Mouse (Mus musculus) limb, embryonic 12.5 days (tissue): ENCODE measurements at regions not wholly inside any gene's neighbourhood (a gene's known extent, or its start where the extent isn't known, plus 50 kb on each side); places are given as distances from the start of the nearest gene placed in this dataset.

Experiments
- ATAC-seq: fragments of 200-750 bp; cut with Nextera tagmentation; 2 replicates; pipeline ENCODE4 v1.8.0; 2017; ENCODE audit warnings: low read depth, moderate TSS enrichment; ENCODE audit not compliant: insufficient number of reproducible peaks, insufficient read depth, low FRiP score, low TSS enrichment
- H3K27ac ChIP-seq: fragments of 300-500 bp; sonication (generic); 2 replicates; pipeline ENCODE4 v1.5.1; 2016; ENCODE audit warnings: mild to moderate bottlenecking, moderate library complexity
- H3K27me3 ChIP-seq: fragments of 300-500 bp; sonication (generic); 2 replicates; pipeline ENCODE4 v1.6.1; 2016; ENCODE audit warnings: mild to moderate bottlenecking, moderate library complexity
- H3K36me3 ChIP-seq: fragments of 300-500 bp; sonication (generic); 2 replicates; pipeline ENCODE4 v1.6.1; 2016; ENCODE audit warnings: mild to moderate bottlenecking, moderate library complexity
- H3K4me1 ChIP-seq: fragments of 300-500 bp; sonication (generic); replicated peaks from 2 replicates; pipeline ENCODE4 v1.6.1; 2016
- H3K4me2 ChIP-seq: fragments of 300-500 bp; sonication (generic); 2 replicates; pipeline ENCODE4 v1.6.1; 2016; ENCODE audit warnings: mild to moderate bottlenecking, moderate library complexity
- H3K4me3 ChIP-seq: fragments of 300-500 bp; sonication (generic); replicated peaks from 2 replicates; pipeline ENCODE4 v1.5.1; 2016; ENCODE audit warnings: mild to moderate bottlenecking
- H3K9ac ChIP-seq: fragments of 300-500 bp; sonication (generic); replicated peaks from 2 replicates; pipeline ENCODE4 v1.6.1; 2016; ENCODE audit warnings: mild to moderate bottlenecking, moderate library complexity
- H3K9me3 ChIP-seq: fragments of 300-500 bp; sonication (generic); 2 replicates; pipeline ENCODE4 v1.6.1; 2016; ENCODE audit warnings: mild to moderate bottlenecking, moderate library complexity
- WGBS: fragments of 180-500 bp; shearing (Covaris S2); methylation state at CpG from one replicate; pipeline ENCODE4 v1.1.7; 2016; 5-methylcytosine and 5-hydroxymethylcytosine counted together

GRCm38 (mm10) chr12:117406832-117407231 lies 109.4 kb upstream of the Rapgef5 start:
- H3K4me3 ChIP-seq: no peak overlapping the region
- H3K36me3 ChIP-seq: no peaks in the 10 kb centered on the region
- 80% methylated on average over 9 of the region's 9 CpGs for WGBS
- H3K4me2 ChIP-seq: no peak overlapping the region
- no peak overlapping the region for H3K9ac ChIP-seq
- no peaks in the 10 kb centered on the region; the same call in 1 of the 2 replicates for H3K4me1 ChIP-seq
- ATAC-seq: no peak
- H3K27me3 ChIP-seq: peaks cover 4% of the 10 kb centered on the region; the same call in 1 of the 2 replicates
- no peak overlapping the region for H3K27ac ChIP-seq
- no peaks in the 10 kb centered on the region for H3K9me3 ChIP-seq

- H3K4me1 ChIP-seq: peaks cover 5% of the 10 kb centered on the region; the same call in 1 of the 2 replicates
- no peaks in the 10 kb centered on the region for H3K9me3 ChIP-seq
- WGBS: 36% methylated on average over 1 of the region's 1 CpGs
- H3K9ac ChIP-seq: no peak overlapping the region
- no peaks in the 10 kb centered on the region for H3K36me3 ChIP-seq
- no peak overlapping the region for H3K27ac ChIP-seq
- peaks cover 4% of the 10 kb centered on the region; the same call in 1 of the 2 replicates for H3K27me3 ChIP-seq
- no peak for ATAC-seq
- H3K4me3 ChIP-seq: no peak overlapping the region
- no peak overlapping the region for H3K4me2 ChIP-seq
These were observed 105.7 kb upstream of the Rapgef5 start for GRCm38 (mm10) chr12:117410604-117411003.

DNA sequence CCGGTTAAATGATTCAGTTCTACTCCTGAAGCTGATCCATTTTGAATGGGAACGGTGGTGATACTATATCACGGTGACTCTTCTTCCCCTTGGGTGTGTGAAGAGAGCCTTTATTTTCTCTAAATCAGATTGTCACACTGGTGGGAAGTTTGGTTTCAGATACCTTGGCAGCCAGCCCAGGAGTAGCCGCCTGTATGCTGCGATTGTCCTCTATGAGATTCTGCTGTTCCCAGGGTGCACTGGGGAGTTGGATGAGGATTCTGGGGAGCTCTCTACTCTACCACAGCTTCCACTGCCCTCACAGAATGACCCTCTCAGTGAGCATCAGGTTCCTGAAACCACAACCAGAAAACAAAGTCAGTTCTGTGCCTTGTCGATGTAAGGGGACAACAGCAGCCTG lies 104.0 kb upstream of the Rapgef5 start:
- peaks cover 5% of the 10 kb centered on the region; the same call in 1 of the 2 replicates for H3K4me1 ChIP-seq
- H3K9ac ChIP-seq: no peak overlapping the region
- no peaks in the 10 kb centered on the region for H3K9me3 ChIP-seq
- no peak for ATAC-seq
- 89% methylated on average over 6 of the region's 6 CpGs for WGBS
- H3K4me2 ChIP-seq: no peak overlapping the region
- H3K4me3 ChIP-seq: no peak overlapping the region
- H3K27ac ChIP-seq: no peak overlapping the region
- H3K27me3 ChIP-seq: 0 out of 2 replicates have a peak, but pooled peaks cover 2% of the 10 kb centered on the region
- H3K36me3 ChIP-seq: no peaks in the 10 kb centered on the region

DNA sequence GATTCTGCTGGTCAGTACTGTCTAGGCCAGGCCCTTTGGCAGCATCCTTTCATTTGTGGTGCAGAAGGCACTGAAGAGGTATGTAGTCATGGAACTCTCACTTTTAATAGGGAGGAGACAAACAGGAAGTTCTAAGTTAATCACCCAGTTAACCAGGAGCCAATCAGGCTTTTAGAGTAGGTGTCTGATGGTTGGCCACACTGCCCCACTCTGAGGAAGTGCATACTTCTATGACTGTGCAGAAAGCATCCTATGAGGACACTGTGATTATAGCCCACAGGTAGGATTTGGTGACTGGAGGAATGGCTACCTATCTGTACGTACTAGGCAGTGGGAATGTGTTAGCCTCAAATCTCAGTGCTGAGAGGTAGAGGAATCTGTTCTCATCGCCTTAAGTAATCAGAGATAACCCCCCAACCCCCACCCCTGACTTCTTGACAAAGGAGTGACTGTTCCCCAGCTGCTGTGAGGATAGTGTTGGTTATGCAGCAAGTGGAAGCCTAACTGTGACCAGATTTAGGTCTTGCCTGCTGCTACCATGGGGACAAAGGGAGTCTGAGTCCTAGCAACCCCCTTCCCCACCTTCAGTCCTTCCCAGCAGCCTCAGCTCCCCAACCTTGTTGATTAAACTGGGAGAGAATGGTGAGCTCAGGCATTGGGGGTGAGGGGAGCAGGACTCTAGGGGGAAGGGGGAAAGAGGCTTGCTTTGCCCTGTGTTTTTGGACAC lies 103.3 kb upstream of the Rapgef5 start:
- no peak for ATAC-seq
- Histone ChIP-seq H3K27me3 (no peaks in the 10 kb centered on the region), H3K9me3 (no peaks in the 10 kb centered on the region), H3K27ac (no peak overlapping the region), H3K4me3 (no peak overlapping the region), H3K9ac (no peak overlapping the region), H3K4me2 (no peak overlapping the region), H3K36me3 (no peaks in the 10 kb centered on the region), H3K4me1 (peaks cover 5% of the 10 kb centered on the region; the same call in 1 of the 2 replicates)
- WGBS: 72% methylated on average over 2 of the region's 2 CpGs

GRCm38 (mm10) chr12:117414020-117414419 lies 102.3 kb upstream of the Rapgef5 start:
- H3K9ac ChIP-seq: no peak overlapping the region

GRCm38 (mm10) chr12:117415146-117415545 lies 101.1 kb upstream of the Rapgef5 start:
- Histone ChIP-seq H3K27me3 (no peaks in the 10 kb centered on the region), H3K4me1 (peaks cover 5% of the 10 kb centered on the region; the same call in 1 of the 2 replicates), H3K4me2 (no peak overlapping the region), H3K36me3 (no peaks in the 10 kb centered on the region), H3K4me3 (no peak overlapping the region), H3K9me3 (no peaks in the 10 kb centered on the region), H3K27ac (no peak overlapping the region), H3K9ac (no peak overlapping the region)
- ATAC-seq: no peak
- WGBS: 75% methylated on average over 2 of the region's 2 CpGs

More at GRCm38 (mm10) chr12:117414020-117414419, 102.3 kb upstream of the Rapgef5 start:
- H3K27ac ChIP-seq: no peak overlapping the region
- WGBS: 91% methylated on average over 2 of the region's 2 CpGs
- peaks cover 5% of the 10 kb centered on the region; the same call in 1 of the 2 replicates for H3K4me1 ChIP-seq
- H3K36me3 ChIP-seq: no peaks in the 10 kb centered on the region
- no peak for ATAC-seq
- no peaks in the 10 kb centered on the region for H3K27me3 ChIP-seq
- H3K9me3 ChIP-seq: no peaks in the 10 kb centered on the region
- H3K4me2 ChIP-seq: no peak overlapping the region
- H3K4me3 ChIP-seq: no peak overlapping the region

- Histone ChIP-seq H3K4me3 (no peak overlapping the region), H3K27ac (no peak overlapping the region), H3K9ac (no peak overlapping the region), H3K27me3 (no peaks in the 10 kb centered on the region), H3K36me3 (no peaks in the 10 kb centered on the region), H3K4me2 (no peak overlapping the region), H3K4me1 (0 out of 2 replicates have a peak, but pooled peaks cover 5% of the 10 kb centered on the region), H3K9me3 (no peaks in the 10 kb centered on the region)
- 86% methylated on average over 4 of the region's 4 CpGs for WGBS
- ATAC-seq: no peak
These were observed 98.3 kb upstream of the Rapgef5 start for GRCm38 (mm10) chr12:117417991-117418390.

DNA sequence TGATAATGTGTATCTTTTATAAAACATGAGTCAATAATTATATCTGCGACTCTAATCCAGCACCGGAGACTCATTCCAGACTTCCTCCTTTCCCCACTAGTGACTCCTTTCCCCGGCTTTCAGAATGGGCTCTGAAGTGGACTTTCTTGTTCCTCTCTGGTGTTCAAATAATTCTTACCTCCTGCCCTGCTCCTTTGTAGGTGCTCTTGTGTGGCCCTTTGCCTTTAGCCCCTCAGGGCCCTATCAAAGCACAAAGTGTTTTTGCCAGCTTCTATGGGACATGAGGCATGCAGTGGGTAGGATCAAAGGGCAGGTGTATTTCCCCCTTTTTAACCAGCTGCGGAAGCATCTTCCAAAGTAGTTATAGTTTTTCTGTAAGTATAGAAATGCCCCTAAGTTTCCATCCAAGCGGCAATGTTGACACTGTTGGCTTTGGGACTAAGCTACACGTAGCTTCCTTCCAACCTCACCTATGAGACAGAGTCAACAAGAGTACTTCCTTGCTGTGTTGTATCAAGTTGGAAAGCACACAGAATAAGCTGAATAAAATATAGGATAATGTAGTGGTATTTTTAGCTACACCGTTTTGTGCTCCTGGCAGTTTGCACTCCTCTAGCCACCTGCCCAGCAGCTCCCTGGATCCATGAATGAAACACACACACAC lies 93.8 kb upstream of the Rapgef5 start:
- H3K4me2 ChIP-seq: no peak overlapping the region
- H3K4me1 ChIP-seq: no peaks in the 10 kb centered on the region; the same call in 1 of the 2 replicates
- H3K9ac ChIP-seq: no peak overlapping the region
- H3K9me3 ChIP-seq: no peaks in the 10 kb centered on the region
- H3K4me3 ChIP-seq: no peak overlapping the region
- H3K27me3 ChIP-seq: no peaks in the 10 kb centered on the region
- 84% methylated on average over 7 of the region's 7 CpGs for WGBS
- H3K27ac ChIP-seq: no peak overlapping the region
- no peak for ATAC-seq
- no peaks in the 10 kb centered on the region for H3K36me3 ChIP-seq

- ATAC-seq: no peak
- Histone ChIP-seq H3K36me3 (no peaks in the 10 kb centered on the region), H3K27ac (no peak overlapping the region), H3K27me3 (no peaks in the 10 kb centered on the region), H3K9me3 (no peaks in the 10 kb centered on the region), H3K4me2 (no peak overlapping the region), H3K4me1 (no peaks in the 10 kb centered on the region; the same call in 1 of the 2 replicates), H3K4me3 (no peak overlapping the region), H3K9ac (no peak overlapping the region)
- 65% methylated on average over 9 of the region's 9 CpGs for WGBS
These were observed 90.8 kb upstream of the Rapgef5 start for GRCm38 (mm10) chr12:117425363-117426031.

- no peak overlapping the region for H3K4me2 ChIP-seq
- no peaks in the 10 kb centered on the region for H3K27me3 ChIP-seq
- no peak overlapping the region for H3K9ac ChIP-seq
- no peak for ATAC-seq
- 25% methylated on average over 1 of the region's 1 CpGs for WGBS
- no peak overlapping the region for H3K4me3 ChIP-seq
- H3K4me1 ChIP-seq: no peaks in the 10 kb centered on the region; the same call in 1 of the 2 replicates
- H3K36me3 ChIP-seq: no peaks in the 10 kb centered on the region
- no peaks in the 10 kb centered on the region for H3K9me3 ChIP-seq
- no peak overlapping the region for H3K27ac ChIP-seq
These were observed 88.8 kb upstream of the Rapgef5 start for GRCm38 (mm10) chr12:117427431-117427830.

DNA sequence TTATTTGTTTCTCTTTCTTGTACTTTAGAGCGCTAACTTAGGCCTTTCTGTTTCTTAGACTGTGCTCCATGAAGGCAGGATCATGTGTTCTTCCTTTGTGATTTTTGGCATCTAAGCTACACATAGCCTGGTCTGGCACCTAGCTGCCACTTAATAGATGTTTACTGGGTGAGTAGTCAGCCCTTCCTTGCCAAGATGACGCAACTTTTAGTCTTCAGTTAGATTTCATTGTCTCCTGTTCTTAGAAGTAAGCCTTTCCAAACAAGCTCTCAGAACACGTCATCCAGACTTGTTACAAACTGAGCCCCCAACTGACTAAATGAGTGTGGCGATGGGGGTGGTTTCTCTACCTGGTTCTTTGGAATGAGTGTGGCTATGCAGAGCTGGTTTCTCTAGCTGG lies 85.4 kb upstream of the Rapgef5 start:
- ATAC-seq: no peak
- no peaks in the 10 kb centered on the region for H3K27me3 ChIP-seq
- no peaks in the 10 kb centered on the region for H3K4me1 ChIP-seq
- no peak overlapping the region for H3K4me3 ChIP-seq
- no peaks in the 10 kb centered on the region for H3K36me3 ChIP-seq
- no peak overlapping the region for H3K9ac ChIP-seq
- H3K9me3 ChIP-seq: no peaks in the 10 kb centered on the region
- no peak overlapping the region for H3K4me2 ChIP-seq
- no peak overlapping the region for H3K27ac ChIP-seq
- 91% methylated on average over 4 of the region's 4 CpGs for WGBS
